Mouse (Mus musculus) midbrain, embryonic 14.5 days (tissue): ENCODE results near the gene Trappc12. TPM values are rescaled to one million over a fixed set of nuclear protein-coding genes. Genes with fewer than 3 reads are reported as not detected.

Experiments used
- ATAC-seq: fragments of 200-750 bp; cut with Nextera tagmentation; 2 replicates; pipeline ENCODE4 v1.8.0; 2017; ENCODE audit warnings: moderate number of reproducible peaks, moderate library complexity; ENCODE audit not compliant: low FRiP score, low TSS enrichment
- DNase-seq: peaks from one replicate; pipeline ENCODE4 v3.0.0-alpha.2; 2015
- H3K27ac ChIP-seq: fragments of 300-500 bp; sonication (generic); replicated peaks from 2 replicates; pipeline ENCODE4 v1.5.1; 2014; ENCODE audit warnings: mild to moderate bottlenecking, low read depth, low read length, moderate library complexity
- H3K27me3 ChIP-seq: fragments of 300-500 bp; sonication (generic); 2 replicates; pipeline ENCODE4 v1.6.1; 2014; ENCODE audit warnings: low read length, control low read depth, mixed read lengths; ENCODE audit not compliant: control insufficient read depth, insufficient read depth
- H3K36me3 ChIP-seq: fragments of 300-500 bp; sonication (generic); 2 replicates; pipeline ENCODE4 v1.6.1; 2014; ENCODE audit warnings: low read length, control low read depth; ENCODE audit not compliant: control insufficient read depth, insufficient read depth
- H3K4me1 ChIP-seq: fragments of 300-500 bp; sonication (generic); 2 replicates; pipeline ENCODE4 v1.6.1; 2014; ENCODE audit warnings: mild to moderate bottlenecking, antibody characterized with exemption, low read length, control low read depth; ENCODE audit not compliant: control insufficient read depth, insufficient read depth
- H3K4me2 ChIP-seq: fragments of 300-500 bp; sonication (generic); 2 replicates; pipeline ENCODE4 v1.6.1; 2014; ENCODE audit warnings: mild to moderate bottlenecking, low read length, moderate library complexity
- H3K4me3 ChIP-seq: fragments of 300-500 bp; sonication (generic); replicated peaks from 2 replicates; pipeline ENCODE4 v1.5.1; 2014; ENCODE audit warnings: low read depth, low read length
- H3K9ac ChIP-seq: fragments of 300-500 bp; sonication (generic); replicated peaks from 2 replicates; pipeline ENCODE4 v1.6.1; 2014; ENCODE audit warnings: mild to moderate bottlenecking, low read length, moderate library complexity
- H3K9me3 ChIP-seq: fragments of 300-500 bp; sonication (generic); 2 replicates; pipeline ENCODE4 v1.6.1; 2016; ENCODE audit warnings: low read length, control low read depth, mixed read lengths; ENCODE audit not compliant: control insufficient read depth
- WGBS: fragments of 180-500 bp; shearing (Covaris S2); extraction: QIAGEN DNeasy Blood & Tissue Kit; methylation state at CpG from one replicate; pipeline ENCODE4 v1.1.7; 2014; 5-methylcytosine and 5-hydroxymethylcytosine counted together
- polyA plus RNA-seq: library from polyadenylated mRNA; unstranded; fragments of >200 nt; fragmentation: Nextera tagmentation; extraction: Ambion mirVana; gene quantifications from 2 replicates; pipeline ENCODE4 v1.2.1, GENCODE M21; 2014

Gene Trappc12
- polyA plus RNA-seq, 1 experiment from 2014 or later: 49.8 TPM

DNA sequence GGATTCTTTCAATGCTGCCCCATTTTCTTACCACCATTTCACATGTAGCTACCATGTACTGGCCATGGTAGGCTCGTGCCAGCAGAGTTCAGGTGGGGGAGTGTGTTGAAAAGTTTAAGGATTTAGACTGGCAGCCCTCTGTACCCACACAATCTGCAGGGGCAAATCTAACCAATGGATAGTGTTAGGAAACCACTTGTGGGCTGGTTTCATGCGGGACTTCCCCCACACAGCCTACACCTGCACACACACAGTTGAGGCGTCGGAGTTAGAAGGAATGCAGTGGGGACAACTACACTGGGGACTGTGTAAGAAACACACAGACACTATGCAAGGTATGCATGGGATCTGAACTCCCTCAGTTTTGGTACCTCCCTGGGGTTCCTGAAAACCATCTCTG, 24.1 kb downstream of the Trappc12 start:
- Histone ChIP-seq H3K9me3 (no peaks in the 10 kb centered on the region), H3K36me3 (peaks cover 37% of the 10 kb centered on the region), H3K27me3 (no peaks in the 10 kb centered on the region), H3K4me1 (no peaks in the 10 kb centered on the region), H3K9ac (no peak overlapping the region), H3K4me3 (no peak overlapping the region), H3K27ac (no peak overlapping the region), H3K4me2 (no peak overlapping the region)
- 90% methylated on average over 4 of the region's 4 CpGs for WGBS
- ATAC-seq (no peak), DNase-seq (no peak)

DNA sequence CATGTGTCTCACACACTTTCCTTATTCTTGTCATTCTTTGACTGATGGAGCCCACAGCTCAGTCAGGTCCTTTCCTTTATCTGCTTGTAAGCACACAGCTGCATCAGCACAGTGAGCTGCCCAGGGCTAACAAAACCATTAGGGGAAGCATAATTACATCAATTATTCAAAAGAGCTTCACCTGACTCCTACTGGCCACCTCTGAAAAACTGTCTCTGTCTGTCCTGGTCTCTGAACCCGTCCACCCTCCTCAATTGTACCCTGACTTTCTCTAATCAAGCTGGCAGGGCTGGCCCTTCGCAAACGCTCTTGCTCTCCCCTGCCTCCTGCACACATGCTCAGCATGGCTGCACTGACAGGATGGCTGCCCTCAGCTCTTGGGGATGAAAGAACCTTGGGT, 25.9 kb downstream of the Trappc12 start:
- no peak for ATAC-seq
- 74% methylated on average over 3 of the region's 3 CpGs for WGBS

GRCm38 (mm10) chr12:28718106-28718505, 32.2 kb downstream of the Trappc12 start:
- H3K4me1 ChIP-seq: no peaks in the 10 kb centered on the region
- H3K36me3 ChIP-seq: peaks cover 53% of the 10 kb centered on the region
- no peak overlapping the region for H3K27ac ChIP-seq
- no peak overlapping the region for H3K9ac ChIP-seq
- no peaks in the 10 kb centered on the region for H3K9me3 ChIP-seq
- H3K4me2 ChIP-seq: no peak overlapping the region
- DNase-seq (no peak), ATAC-seq (no peak)
- WGBS: 97% methylated on average over 2 of the region's 2 CpGs
- no peaks in the 10 kb centered on the region for H3K27me3 ChIP-seq
- no peak overlapping the region for H3K4me3 ChIP-seq

More for the DNA sequence above, 25.9 kb downstream of the Trappc12 start:
- Histone ChIP-seq H3K27me3 (no peaks in the 10 kb centered on the region), H3K9ac (no peak overlapping the region), H3K9me3 (no peaks in the 10 kb centered on the region), H3K4me1 (no peaks in the 10 kb centered on the region), H3K36me3 (peaks cover 43% of the 10 kb centered on the region), H3K4me3 (no peak overlapping the region), H3K4me2 (no peak overlapping the region), H3K27ac (0 out of 2 replicates have a peak overlapping the region, but pooled peaks have one; percentile 20)
- DNase-seq: no peak

DNA sequence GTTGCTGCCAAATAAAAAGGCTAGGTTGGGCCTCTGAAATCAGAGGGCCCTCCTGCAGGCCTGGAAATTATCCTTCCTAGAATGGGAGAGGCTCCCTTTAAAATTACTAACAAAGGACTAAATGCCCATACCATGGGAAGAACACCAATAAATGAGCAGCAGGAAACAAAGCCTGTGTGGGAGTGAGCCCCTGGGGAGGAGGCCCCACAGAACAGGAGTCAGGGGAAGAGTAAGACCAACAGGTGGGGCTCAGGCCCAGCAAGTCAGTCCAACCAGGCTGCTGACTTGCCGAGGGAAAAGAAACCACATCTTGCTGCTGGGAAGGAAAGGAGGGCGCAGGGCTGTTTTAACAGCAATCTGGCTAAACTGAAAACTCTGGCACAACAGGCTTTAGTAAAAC, 33.2 kb downstream of the Trappc12 start:
- Histone ChIP-seq H3K27me3 (no peaks in the 10 kb centered on the region), H3K9ac (no peak overlapping the region), H3K27ac (no peak overlapping the region), H3K4me3 (no peak overlapping the region), H3K9me3 (no peaks in the 10 kb centered on the region), H3K4me1 (no peaks in the 10 kb centered on the region), H3K4me2 (no peak overlapping the region), H3K36me3 (peaks cover 59% of the 10 kb centered on the region)
- ATAC-seq: no peak
- no peak for DNase-seq
- 78% methylated on average over 2 of the region's 2 CpGs for WGBS

DNA sequence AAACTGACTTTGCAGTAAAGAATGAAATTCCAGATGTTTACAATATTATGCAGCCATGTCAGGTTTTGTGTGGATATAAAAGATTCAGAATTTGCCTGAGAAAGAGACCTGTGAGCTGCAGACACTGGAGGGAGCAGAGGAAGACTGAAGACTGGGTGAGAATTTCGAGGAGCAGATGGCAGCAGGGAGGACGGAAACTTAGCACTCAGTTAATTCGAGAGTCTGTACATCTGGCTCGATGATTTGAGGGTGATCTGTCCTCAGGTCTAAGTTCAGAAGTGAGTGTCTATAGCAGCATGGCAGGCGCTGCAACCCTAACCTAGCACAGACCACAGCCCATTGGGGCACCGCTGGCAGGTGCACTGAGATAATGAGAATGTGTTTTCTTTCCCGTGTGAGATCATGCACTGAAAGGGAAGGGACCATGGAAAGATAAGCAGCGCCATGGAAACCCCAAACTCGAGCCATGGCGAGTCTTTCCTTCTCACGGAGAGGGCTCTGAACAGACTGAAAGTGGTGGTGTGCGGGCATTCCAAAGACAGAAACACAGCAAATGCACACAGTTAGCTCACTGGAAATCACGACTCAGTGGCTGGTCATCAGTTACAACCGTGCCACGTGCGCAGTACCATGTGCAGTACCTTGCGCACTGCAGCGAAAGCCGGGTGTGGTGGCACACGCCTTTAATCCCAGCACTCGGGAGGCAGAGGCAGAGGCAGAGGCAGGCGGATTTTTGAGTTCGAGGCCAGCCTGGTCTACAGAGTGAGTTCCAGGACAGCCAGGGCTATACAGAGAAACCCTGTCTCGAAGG, 35.2 kb downstream of the Trappc12 start:
- Histone ChIP-seq H3K27me3 (no peaks in the 10 kb centered on the region), H3K4me2 (no peak overlapping the region), H3K4me3 (no peak overlapping the region), H3K9me3 (no peaks in the 10 kb centered on the region), H3K9ac (no peak overlapping the region), H3K4me1 (no peaks in the 10 kb centered on the region), H3K36me3 (peaks cover 54% of the 10 kb centered on the region), H3K27ac (no peak overlapping the region)
- 86% methylated on average over 24 of the region's 24 CpGs for WGBS
- ATAC-seq: no peak
- no peak for DNase-seq

DNA sequence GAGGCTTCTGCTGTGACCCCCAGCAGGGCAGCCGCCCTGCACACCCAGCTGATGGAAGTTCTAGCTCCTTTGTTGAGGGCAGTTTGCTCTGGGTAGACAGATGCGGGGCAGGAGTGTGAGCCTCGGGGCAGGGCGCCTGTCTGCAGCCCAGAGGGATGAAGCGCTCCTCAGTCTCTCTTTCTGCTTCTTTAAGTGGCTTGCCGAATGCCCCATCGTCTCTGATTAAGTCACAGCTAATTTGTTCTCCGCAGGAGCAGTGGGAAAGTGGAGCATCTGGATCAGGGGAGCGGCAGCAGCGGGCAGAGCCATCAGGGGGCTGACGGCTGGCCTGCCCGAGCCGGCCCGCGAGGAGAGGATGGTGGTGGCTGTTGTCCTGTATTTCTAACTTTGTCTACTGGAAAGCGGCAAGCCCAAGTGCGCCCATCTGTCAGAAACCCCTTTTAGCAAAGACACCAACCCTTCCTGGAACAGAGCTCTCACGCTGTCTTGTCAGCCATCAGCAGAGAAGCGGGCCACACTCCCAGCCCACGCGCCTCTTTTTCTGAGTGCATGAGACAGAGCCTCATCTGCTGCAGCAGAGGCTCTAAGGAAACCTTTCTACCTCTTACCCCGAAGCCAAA, 39.6 kb downstream of the Trappc12 start:
- no peak for ATAC-seq
- no peak overlapping the region for H3K4me2 ChIP-seq

GRCm38 (mm10) chr12:28708154-28708553, 42.1 kb downstream of the Trappc12 start:
- ATAC-seq (no peak), DNase-seq (no peak)
- no peak overlapping the region for H3K27ac ChIP-seq
- H3K4me1 ChIP-seq: peaks cover 13% of the 10 kb centered on the region
- H3K9ac ChIP-seq: no peak overlapping the region
- WGBS: 91% methylated on average over 4 of the region's 4 CpGs
- no peaks in the 10 kb centered on the region for H3K9me3 ChIP-seq
- no peaks in the 10 kb centered on the region for H3K27me3 ChIP-seq
- H3K4me3 ChIP-seq: no peak overlapping the region
- H3K36me3 ChIP-seq: peaks cover 38% of the 10 kb centered on the region
- no peak overlapping the region for H3K4me2 ChIP-seq

More for the DNA sequence above, 39.6 kb downstream of the Trappc12 start:
- Histone ChIP-seq H3K9ac (no peak overlapping the region), H3K4me3 (no peak overlapping the region), H3K36me3 (peaks cover 46% of the 10 kb centered on the region), H3K27me3 (no peaks in the 10 kb centered on the region), H3K4me1 (no peaks in the 10 kb centered on the region), H3K9me3 (no peaks in the 10 kb centered on the region), H3K27ac (peak overlapping the region; percentile 20; the same call in 1 of the 2 replicates)
- peak; percentile 17 for DNase-seq
- 65% methylated on average over 22 of the region's 22 CpGs for WGBS

GRCm38 (mm10) chr12:28705204-28705603, 45.1 kb downstream of the Trappc12 start:
- H3K9ac ChIP-seq: peak overlapping the region; percentile 13; the same call in 1 of the 2 replicates
- 0 out of 2 replicates have a peak overlapping the region, but pooled peaks have one; percentile 41 for H3K27ac ChIP-seq
- whole genome bisulfite sequencing: 88% methylated on average over 6 of the region's 6 CpGs
- no peak overlapping the region for H3K4me2 ChIP-seq
- peaks cover 16% of the 10 kb centered on the region for H3K36me3 ChIP-seq
- no peaks in the 10 kb centered on the region for H3K9me3 ChIP-seq
- ATAC-seq (no peak), DNase-seq (no peak)
- H3K27me3 ChIP-seq: no peaks in the 10 kb centered on the region
- H3K4me3 ChIP-seq: no peak overlapping the region
- H3K4me1 ChIP-seq: peaks cover 17% of the 10 kb centered on the region
